Mouse (Mus musculus) left cerebral cortex, postnatal 10 days (tissue): ENCODE measurements at regions not wholly inside any gene's neighbourhood (a gene's known extent, or its start where the extent isn't known, plus 50 kb on each side); places are given as distances from the start of the nearest gene placed in this dataset.

Source experiments
- DNase-seq, 2 experiments: peaks; one replicate each; pipeline ENCODE4 v3.0.0; 2021 to 2022; ENCODE audit warnings: low spot score in 2 of 2, mixed read lengths in 1 of 2; ENCODE audit errors: extremely low spot score in 1 of 2
- intact Hi-C: fragments of 180-260 bp; cut with DNase I; formaldehyde crosslinking; loops from one replicate; pipeline ENCODE4 v1.15.1; 2025

DNA sequence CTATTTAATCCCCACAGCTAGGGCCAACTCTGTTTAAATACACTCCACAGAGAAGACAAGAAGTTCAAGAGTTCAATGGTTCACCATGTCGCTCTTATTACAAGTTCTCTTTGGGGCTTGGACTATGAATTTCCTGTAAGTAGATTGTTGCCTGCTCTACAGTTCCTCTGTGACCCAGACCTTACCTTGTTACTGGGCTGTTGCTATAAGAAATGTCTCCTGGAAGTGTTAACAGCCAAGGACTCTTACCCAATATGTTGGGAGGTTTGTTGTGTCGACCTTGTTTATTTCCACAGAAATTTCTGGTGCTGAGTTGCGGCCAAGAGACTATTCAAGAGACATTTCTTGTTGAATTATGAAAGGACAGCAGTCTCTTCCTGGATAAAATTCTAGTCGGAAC lies 78.3 kb upstream of the Thbs1 start:
- intact Hi-C loops, result no loop called here
- no peak for DNase-seq

DNA sequence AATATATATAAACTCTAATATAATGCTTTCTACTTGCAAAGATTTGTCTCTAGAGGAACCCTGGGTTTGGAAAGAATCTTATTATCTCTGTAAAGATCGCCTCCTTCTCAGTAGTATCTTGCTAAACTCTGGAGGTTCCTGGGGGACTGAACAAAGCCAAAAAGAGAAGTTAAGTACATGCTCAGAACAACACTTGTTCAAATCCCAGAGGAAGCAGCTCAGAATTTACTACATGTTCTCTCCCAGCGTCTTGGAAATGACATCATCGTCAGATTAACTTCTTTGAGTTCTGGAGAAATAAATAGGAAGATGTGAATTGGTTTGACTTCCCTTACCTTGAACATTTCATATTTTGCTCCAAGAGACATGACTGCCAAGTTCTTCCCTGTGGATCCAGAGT lies 77.7 kb upstream of the Thbs1 start:
- no peak for DNase-seq
- intact Hi-C loops, result no loop called here

DNA sequence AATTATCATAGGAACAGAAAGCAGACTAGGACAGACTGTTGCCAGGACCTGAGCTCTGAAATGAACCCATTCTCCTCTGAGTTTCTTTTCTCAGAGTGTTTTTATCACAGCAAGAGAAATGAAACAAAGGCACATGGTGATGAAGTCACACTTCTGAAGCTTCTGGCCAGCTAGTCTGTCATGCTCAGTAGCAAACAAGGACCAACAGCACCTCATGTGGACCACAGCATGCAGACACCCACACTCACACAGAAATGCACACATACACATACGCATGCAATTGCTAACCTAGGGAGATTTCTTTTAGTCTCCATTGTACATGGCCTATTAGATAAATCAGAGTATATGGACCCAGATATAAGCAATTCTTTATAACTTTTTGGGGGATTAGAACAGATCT lies 76.3 kb upstream of the Thbs1 start:
- intact Hi-C loops, result no loop called here
- no peak for DNase-seq

DNA sequence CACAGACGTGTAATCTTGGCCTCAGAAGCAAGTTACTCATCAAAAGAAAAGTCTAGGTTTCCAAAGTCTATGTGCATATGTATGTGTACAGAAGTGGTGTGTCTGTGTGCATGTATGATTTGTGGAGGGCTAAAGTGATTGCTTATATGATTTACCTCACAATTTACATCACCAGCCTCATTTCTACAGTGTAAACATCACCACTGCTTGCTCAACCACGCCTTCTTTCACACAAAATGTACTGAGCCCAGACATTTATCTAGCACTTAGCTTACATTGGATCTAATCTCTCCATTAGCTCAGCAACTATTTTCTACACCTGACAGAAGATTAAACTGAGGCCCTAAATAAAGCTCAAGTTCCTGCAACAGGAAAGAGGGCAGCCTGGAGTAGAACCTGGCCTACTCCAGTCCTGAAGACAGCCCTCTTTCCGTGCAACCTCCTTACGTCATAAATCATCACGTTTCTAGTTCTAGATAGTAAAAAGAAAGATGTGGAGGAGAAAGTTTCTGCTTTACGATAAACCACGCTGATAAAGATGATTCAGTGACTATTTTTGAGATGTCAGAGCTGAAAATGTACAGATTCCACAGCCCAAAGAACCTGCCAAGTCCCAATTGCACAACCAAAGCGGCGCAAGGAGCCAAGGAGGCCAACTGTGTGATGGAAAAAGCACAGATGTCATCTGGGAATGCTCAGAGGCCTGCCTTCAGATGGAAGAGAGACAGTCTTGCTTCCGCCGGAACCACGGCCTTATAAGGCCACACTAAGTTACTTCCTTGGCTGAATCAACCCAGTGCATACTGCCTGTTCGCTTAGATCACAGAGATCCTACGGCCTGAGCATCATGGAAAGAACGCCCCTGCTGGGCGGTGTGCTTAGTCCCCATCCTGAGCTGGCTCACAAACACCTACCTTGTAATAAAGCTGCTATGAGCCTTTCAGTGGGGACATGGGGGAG lies 72.5 kb upstream of the Thbs1 start:
- peak; percentile 9 to 33 for DNase-seq
- intact Hi-C loops, result no loop called here

DNA sequence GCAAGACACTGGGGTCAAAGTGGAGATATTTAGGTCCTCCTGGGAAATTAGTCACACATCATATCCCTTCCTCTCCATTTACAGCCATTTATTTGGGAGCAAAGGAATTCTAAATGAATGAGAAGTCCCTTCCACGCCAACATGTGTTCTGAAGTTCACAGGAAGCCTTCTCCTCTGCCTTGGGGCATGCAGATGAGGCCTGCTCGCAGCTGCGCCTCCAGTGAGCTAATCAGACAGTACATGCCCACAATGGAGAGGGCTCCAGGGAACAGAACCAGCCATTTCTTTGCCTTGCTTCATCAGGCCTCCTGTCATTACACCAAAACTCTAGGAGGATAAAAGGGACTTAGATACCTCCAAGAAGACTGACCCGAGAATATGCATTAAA lies 71.9 kb upstream of the Thbs1 start:
- intact Hi-C loops, result no loop called here
- DNase-seq, result no peak

DNA sequence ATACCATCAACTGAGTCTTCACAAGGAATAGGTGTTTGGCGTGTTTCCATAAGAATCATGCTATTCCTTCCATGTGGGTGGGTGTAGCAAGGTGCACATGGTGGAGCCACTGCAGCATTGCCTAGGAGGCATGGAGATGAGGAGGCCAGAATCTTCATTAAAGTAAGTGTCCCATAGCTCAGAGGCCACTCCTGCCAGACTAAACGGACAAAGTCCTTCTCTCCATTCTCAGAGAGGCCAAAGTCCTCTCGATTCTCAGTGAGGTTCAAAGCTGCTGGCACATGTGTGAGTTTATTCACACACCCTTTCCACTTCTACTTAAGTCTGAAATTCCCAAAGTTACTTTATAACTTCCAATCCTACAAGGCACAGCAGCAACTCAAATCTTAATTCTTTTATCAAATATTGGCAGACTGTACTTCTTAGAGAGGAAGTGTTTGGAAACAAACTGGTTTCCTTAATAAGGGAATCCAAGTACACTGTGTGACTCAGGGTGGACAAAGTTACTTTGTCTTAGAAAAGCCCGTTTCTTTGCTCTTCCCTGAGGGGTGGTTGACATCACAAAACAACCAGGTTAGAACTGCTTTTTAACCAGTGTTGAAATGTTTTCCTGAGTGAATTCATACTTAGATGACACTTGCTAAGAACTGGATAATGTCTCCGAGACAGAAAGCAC lies 69.2 kb upstream of the Thbs1 start:
- intact Hi-C loops, result no loop called here
- DNase-seq, result no peak

DNA sequence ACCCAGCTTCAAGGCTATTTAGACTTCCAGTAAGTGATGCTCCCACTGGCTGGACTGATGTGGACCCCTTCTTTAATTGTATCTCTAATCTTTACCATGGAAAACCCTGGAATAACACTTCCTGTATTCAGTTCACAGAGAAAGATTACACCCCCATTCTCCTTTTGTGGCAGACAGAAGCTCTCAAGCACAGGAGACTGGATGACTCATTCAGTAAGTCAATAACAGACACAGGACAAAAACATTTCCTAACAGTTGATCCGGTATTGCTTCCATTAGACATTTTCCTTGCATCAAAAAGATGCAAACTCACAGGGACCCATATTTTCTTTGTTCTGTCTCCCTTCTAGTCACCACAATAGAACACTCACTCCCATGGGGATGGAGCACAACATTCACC lies 67.0 kb upstream of the Thbs1 start:
- intact Hi-C loops, result no loop called here
- DNase-seq, result no peak

DNA sequence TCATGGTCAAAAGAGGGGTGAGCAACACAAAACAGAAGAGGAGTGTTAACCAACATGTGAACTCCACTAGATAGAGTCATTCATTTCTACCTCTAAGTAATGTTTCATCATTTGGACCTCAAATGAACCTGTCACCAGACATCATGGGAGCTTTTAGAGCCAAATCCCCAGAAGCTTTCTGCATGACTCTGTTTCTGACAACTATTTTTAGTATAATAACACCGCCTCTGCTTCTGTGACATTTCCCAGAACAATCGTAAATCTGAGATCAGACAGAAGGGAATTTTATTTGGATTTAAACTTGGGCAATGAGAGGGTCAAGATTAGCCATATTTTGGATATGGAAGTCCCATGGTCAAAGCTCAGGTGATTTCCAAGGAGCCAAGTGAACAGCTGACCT lies 61.4 kb upstream of the Thbs1 start:
- DNase-seq, result no peak
- intact Hi-C loops, result no loop called here

DNA sequence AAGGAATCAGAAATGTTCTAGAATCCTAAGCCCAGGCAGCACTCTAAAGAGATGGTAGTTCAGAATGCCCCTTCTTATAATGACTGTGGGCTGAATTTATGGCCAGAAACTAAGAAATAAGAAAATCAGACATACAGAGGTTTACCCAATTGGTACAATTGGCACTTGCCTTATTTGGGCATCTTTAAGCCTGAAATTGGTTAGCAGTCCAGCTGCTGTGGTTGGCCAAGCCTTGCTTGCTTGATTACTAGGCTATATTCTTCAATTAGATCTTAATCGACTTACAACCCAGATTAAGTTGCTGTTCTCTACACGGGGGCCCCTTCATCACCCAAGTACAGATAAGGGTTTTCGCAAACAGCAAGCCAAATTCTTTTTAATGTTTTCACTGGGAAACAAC lies 60.1 kb upstream of the Thbs1 start:
- intact Hi-C loops, result no loop called here
- DNase-seq, result no peak

DNA sequence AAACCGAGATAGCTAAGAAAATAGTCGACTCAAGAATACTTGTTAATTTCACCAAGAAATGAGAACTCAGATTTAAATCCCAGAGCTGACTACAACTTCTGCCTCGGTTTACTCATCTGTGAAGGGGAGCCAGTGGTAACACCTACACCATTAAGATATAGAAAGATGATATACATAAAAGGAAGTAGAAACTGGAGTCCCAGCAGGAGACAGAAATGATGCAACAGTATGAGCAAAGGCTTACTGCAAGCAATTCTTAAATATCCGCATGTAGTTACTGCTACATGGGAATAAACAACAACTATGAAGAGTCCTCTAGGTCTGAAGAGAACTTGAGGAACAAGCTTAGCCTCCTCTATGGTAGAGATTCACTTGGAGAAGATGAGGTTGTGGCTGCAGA lies 58.2 kb upstream of the Thbs1 start:
- intact Hi-C loops, result no loop called here
- no peak for DNase-seq

DNA sequence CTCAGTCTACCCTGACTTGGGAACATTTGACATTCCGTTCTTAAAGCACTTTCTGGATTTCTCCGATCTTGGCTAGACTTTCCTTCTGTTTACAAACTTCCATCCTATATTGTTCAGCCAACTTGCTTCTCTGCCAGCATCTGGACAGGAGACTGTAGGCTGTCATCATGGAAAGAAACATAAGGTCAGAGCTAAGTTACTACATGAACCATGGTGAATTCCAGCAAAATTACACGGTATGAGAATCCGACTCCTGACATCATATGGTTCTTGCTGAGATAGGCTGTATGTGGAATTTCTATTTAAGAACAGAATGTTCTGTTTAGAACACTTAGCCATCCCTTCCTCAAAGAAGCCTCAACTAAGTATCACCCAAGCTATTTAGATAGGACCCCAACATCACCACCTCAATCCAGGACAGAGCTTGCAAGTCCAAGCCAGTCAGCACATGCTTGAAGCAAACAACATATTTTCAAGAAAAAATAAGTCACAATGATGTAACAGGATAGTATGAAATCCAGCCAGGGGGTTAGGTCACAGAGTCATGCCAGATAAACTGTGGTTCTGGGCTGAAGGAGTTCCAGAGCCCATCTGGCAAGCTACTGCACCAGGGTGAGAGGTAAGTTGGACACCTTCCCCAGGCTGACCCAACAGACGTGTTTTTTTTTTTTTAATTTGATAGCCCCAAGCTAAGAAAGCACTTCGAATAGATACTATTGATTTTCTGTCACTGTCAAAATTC lies 52.9 kb upstream of the Thbs1 start:
- intact Hi-C loops, result no loop called here
- no peak for DNase-seq

DNA sequence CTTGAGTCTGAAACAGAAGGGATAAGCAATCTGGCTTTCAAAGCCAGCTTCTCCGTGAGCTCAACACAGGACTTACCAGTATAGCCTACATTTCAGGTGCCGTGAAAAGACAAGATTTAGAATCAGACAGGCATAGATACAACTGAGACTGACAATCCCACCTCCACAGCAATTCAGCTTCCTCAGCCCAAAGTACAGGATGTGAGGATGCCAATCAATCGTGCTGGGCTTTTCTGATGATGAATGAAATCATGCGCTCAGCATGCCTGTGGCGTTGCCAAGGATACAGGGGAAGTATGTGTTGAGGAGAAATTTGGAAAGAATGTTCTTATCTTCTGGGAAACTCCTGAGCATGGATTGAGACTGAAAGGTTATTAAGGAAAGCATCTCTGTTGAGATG lies 50.4 kb upstream of the Thbs1 start:
- DNase-seq, result peak in 1 of 2 experiments; percentile 41
- intact Hi-C loops, result no loop called here
